Mouse (Mus musculus): ENCODE results near the gene Cdc37.

DNA sequence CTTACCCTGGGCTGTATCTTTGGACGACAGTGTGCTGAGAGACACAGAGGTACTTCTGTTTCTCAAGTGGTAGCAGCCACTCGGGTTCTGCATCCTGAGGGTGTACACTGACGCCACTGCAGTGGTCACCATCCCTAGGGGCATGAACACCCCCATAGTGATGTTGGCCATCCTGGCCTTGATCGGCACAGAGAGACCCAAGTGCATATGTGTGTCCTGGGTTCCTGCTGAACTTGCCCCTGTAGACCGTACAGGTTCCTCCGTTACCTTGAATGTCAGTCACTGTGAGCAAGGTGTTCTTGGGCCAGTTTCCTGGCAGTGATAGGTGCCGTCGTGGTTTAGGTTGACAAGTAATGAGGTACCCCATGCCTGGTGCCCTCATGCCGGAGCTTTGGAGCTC, 56.4 kb downstream of the Cdc37 start:
- TF ChIP-seq CTCF (IDR thresholded peaks at IDR 0.05; ENCODE audit: low read depth) (no peak), EP300 (optimal IDR thresholded peaks at IDR 0.05) (no peak)

Data from stomach, postnatal 0 days (tissue).